Mouse (Mus musculus) MEL (cell line): ENCODE measurements around the gene Guca2a. TPM values are rescaled to one million over a fixed set of nuclear protein-coding genes. Genes with fewer than 3 reads are reported as not detected.

Experiments
- DNase-seq: peaks from one replicate; pipeline ENCODE4 v3.0.0; 2011; ENCODE audit warnings: low read depth, low spot score
- H3K27ac ChIP-seq: 2 replicates; pipeline ENCODE4 v1.5.1; 2012; ENCODE audit warnings: low read depth, mild to moderate bottlenecking, control low read depth, low read length, moderate library complexity; ENCODE audit not compliant: control insufficient read depth
- H3K27me3 ChIP-seq, 2 experiments: fragments of 150-350 bp in 1 of 2; sonication (generic) in 1 of 2; 2 replicates each; pipeline ENCODE4 v1.6.1; 2012; ENCODE audit warnings: low read length in 2 of 2, mild to moderate bottlenecking in 2 of 2, improper control_type of control experiment in 1 of 2, moderate library complexity in 1 of 2; ENCODE audit not compliant: insufficient read depth in 2 of 2, control insufficient read depth in 1 of 2
- H3K36me3 ChIP-seq, 2 experiments: 2 replicates each; pipeline ENCODE4 v1.6.1; 2012 to 2014; ENCODE audit warnings: low read length in 2 of 2, improper control_type of control experiment in 1 of 2, inconsistent platforms in 1 of 2, mild to moderate bottlenecking in 1 of 2; ENCODE audit not compliant: insufficient read depth in 2 of 2, control insufficient read depth in 1 of 2
- H3K4me1 ChIP-seq, 2 experiments: fragments of 150-350 bp in 1 of 2; sonication (generic) in 1 of 2; 2 replicates each; pipeline ENCODE4 v1.6.1; 2012; ENCODE audit warnings: low read length in 2 of 2, improper control_type of control experiment in 1 of 2, mild to moderate bottlenecking in 1 of 2; ENCODE audit not compliant: insufficient read depth in 2 of 2, control insufficient read depth in 1 of 2
- H3K4me3 ChIP-seq, 2 experiments: fragments of 150-350 bp in 1 of 2; sonication (generic) in 1 of 2; 2 replicates each; pipeline ENCODE4 v1.5.1; 2012; ENCODE audit warnings: low read depth in 2 of 2, low read length in 2 of 2, mild to moderate bottlenecking in 2 of 2, moderate library complexity in 2 of 2, control low read depth in 1 of 2, improper control_type of control experiment in 1 of 2; ENCODE audit not compliant: control insufficient read depth in 1 of 2, insufficient read depth in 1 of 2
- H3K79me2 ChIP-seq: 2 replicates; pipeline ENCODE4 v1.6.1; 2012; ENCODE audit warnings: mild to moderate bottlenecking, low read length, moderate library complexity; ENCODE audit not compliant: control insufficient read depth, poor library complexity, insufficient read depth
- H3K9ac ChIP-seq: 2 replicates; pipeline ENCODE4 v1.6.1; 2012; ENCODE audit warnings: low read depth, mild to moderate bottlenecking, control low read depth, low read length, moderate library complexity; ENCODE audit not compliant: control insufficient read depth, poor library complexity, severe bottlenecking
- H3K9me3 ChIP-seq: fragments of 150-350 bp; sonication (generic); replicated peaks from 2 replicates; pipeline ENCODE4 v1.6.1; 2012; ENCODE audit warnings: mild to moderate bottlenecking, low read length, improper control_type of control experiment, moderate library complexity; ENCODE audit not compliant: insufficient read depth
- BHLHE40 ChIP-seq: IDR thresholded peaks from 2 replicates; pipeline ENCODE4 v1.6.1; 2012; ENCODE audit warnings: low read depth, mild to moderate bottlenecking, inconsistent platforms, low read length, improper control_type of control experiment, borderline replicate concordance
- CHD1 ChIP-seq: IDR thresholded peaks from 2 replicates; pipeline ENCODE4 v1.6.1; 2012; ENCODE audit warnings: low read depth, mild to moderate bottlenecking, inconsistent platforms, low read length, improper control_type of control experiment
- E2F4 ChIP-seq: IDR thresholded peaks from 2 replicates; pipeline ENCODE4 v1.6.1; 2011; ENCODE audit warnings: low read depth, low read length, improper control_type of control experiment, borderline replicate concordance
- EP300 ChIP-seq, 2 experiments: IDR thresholded peaks; 2 replicates each; pipeline ENCODE4 v1.6.1; 2011; ENCODE audit warnings: improper control_type of control experiment in 2 of 2, low read length in 2 of 2, low read depth in 1 of 2, mild to moderate bottlenecking in 1 of 2
- MEF2A ChIP-seq: IDR thresholded peaks from 2 replicates; pipeline ENCODE4 v1.6.1; 2014; ENCODE audit warnings: low read depth, mild to moderate bottlenecking, inconsistent platforms, low read length, improper control_type of control experiment; ENCODE audit not compliant: poor library complexity, insufficient replicate concordance, severe bottlenecking; ENCODE audit errors: extremely low read depth
- MXI1 ChIP-seq: IDR thresholded peaks from 2 replicates; pipeline ENCODE4 v1.6.1; 2011; ENCODE audit warnings: mild to moderate bottlenecking, low read depth, low read length, improper control_type of control experiment
- MYB ChIP-seq: IDR thresholded peaks from 2 replicates; pipeline ENCODE4 v1.6.1; 2011; ENCODE audit warnings: mild to moderate bottlenecking, low read depth, low read length, improper control_type of control experiment
- MYC ChIP-seq: IDR thresholded peaks from 2 replicates; pipeline ENCODE4 v1.6.1; 2011; ENCODE audit warnings: low read depth, mild to moderate bottlenecking, low read length, improper control_type of control experiment, moderate library complexity
- POLR2A ChIP-seq, 2 experiments: IDR thresholded peaks; 2 replicates each; pipeline ENCODE4 v1.6.1; 2011 to 2012; ENCODE audit warnings: low read length in 2 of 2, mild to moderate bottlenecking in 2 of 2, control low read depth in 1 of 2, improper control_type of control experiment in 1 of 2, low read depth in 1 of 2, moderate library complexity in 1 of 2; ENCODE audit not compliant: control insufficient read depth in 1 of 2, insufficient read depth in 1 of 2, poor library complexity in 1 of 2
- POLR2AphosphoS5 ChIP-seq: IDR thresholded peaks from 2 replicates; pipeline ENCODE4 v1.6.1; 2012; ENCODE audit warnings: low read depth, borderline replicate concordance, mild to moderate bottlenecking, inconsistent platforms, low read length, moderate library complexity, mixed read lengths
- RAD21 ChIP-seq: IDR thresholded peaks from 2 replicates; pipeline ENCODE4 v1.6.1; 2011; ENCODE audit warnings: mild to moderate bottlenecking, low read depth, low read length, improper control_type of control experiment
- RCOR1 ChIP-seq: IDR thresholded peaks from 2 replicates; pipeline ENCODE4 v1.6.1; 2012; ENCODE audit warnings: low read depth, mild to moderate bottlenecking, inconsistent platforms, low read length, improper control_type of control experiment
- SIN3A ChIP-seq: IDR thresholded peaks from 2 replicates; pipeline ENCODE4 v1.6.1; 2012; ENCODE audit warnings: low read length, improper control_type of control experiment, inconsistent platforms
- TAL1 ChIP-seq: IDR thresholded peaks from 2 replicates; pipeline ENCODE4 v1.6.1; 2012; ENCODE audit warnings: mild to moderate bottlenecking, inconsistent platforms, low read length, moderate library complexity, mixed read lengths
- USF2 ChIP-seq, 2 experiments: IDR thresholded peaks; 2 replicates each; pipeline ENCODE4 v1.6.1; 2011 to 2012; ENCODE audit warnings: improper control_type of control experiment in 2 of 2, low read length in 2 of 2, borderline replicate concordance in 1 of 2, inconsistent platforms in 1 of 2, low read depth in 1 of 2, mild to moderate bottlenecking in 1 of 2; ENCODE audit not compliant: insufficient read depth in 1 of 2
- ZC3H11A ChIP-seq: IDR thresholded peaks from 2 replicates; pipeline ENCODE4 v1.6.1; 2012; ENCODE audit warnings: low read depth, mild to moderate bottlenecking, inconsistent platforms, low read length, improper control_type of control experiment
- ZMIZ1 ChIP-seq: IDR thresholded peaks from 2 replicates; pipeline ENCODE4 v1.6.1; 2012; ENCODE audit warnings: low read depth, mild to moderate bottlenecking, inconsistent platforms, low read length, improper control_type of control experiment, moderate library complexity
- polyA plus RNA-seq, 2 experiments: library from polyadenylated mRNA; stranded (reverse) in 1 of 2; unstranded in 1 of 2; fragments of >175 nt in 1 of 2; fragments of >200 nt in 1 of 2; gene quantifications; 2 replicates each; pipeline versions ENCODE4 v1.2.1 to v1.2.4; 2012; ENCODE audit warnings: low replicate concordance in 2 of 2, low read depth in 1 of 2; ENCODE audit not compliant: insufficient read length in 2 of 2, insufficient read depth in 1 of 2, missing spikeins in 1 of 2
- total RNA-seq: library from RNA; depleted of rRNA; stranded (reverse); fragments of 300-350 nt; gene quantifications from 2 replicates; pipeline ENCODE4 v1.2.3, GENCODE M21; 2012

Gene Guca2a
- total and polyA plus RNA-seq, 3 experiments = not detected

DNA sequence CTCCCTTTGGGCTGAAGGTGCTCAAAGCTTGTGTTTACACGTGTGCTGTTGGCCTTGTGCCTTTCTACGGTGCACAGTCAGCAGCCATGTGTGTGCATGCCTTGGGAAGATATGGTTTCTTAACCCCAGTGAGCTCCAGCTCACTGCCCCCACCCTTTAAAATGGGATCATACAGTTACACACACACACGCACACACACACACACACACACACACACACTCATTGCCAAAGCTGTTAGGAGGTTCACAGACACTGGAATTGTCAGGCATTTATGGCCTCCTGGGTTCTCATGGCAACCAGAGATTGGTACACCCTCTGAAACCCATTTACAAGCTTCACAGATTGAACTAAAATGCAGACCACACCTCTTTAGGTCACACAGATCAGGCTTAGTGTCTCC is 3.6 kb upstream of the Guca2a start (continued):
- no peak for TF ChIP-seq USF2 (IDR thresholded peaks at IDR 0.05; ENCODE audit: borderline replicate concordance in 1 of 2, insufficient read depth in 1 of 2, low read depth in 1 of 2, low read length in 2 of 2)

DNA sequence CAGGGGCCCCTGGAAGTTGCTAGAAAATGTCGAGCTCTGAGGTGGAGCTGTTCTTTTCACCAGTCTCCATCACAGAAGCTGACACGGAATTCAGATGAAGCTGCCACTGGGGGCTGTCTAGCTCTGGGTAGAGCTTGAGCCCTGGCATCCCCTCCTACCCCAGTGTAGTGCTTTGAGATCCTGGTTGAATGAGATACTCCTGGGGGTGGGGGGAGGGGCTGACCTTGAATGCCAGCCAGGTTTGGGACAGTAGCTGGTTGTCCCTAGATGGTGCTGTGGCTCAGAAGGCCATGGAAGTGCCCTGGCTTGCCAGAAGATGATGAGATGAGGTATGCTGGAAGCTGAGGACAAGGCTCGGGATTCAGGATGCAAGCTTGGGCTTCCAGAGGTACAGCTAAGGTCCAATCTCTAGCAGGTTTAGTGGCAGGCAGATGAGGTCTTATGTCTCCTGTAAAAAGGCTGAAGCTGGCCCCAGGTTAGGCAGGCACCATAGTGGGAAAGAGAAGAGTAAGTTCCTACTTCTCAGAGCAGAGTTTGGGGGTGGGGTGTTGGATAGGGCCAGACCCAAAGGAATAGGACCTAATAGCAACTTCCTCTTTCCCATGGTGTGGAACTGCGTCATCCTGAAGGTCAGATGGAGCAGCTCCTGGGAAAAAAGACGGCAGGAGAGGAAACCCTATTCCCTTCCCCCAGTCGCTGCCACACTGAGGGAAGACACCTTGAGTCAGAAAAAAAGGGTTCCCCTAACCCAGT is 2.4 kb upstream of the Guca2a start:
- Histone ChIP-seq H3K4me1 (peaks cover 2 to 15% of the 10 kb centered on the region in 2 experiments; a peak in 3 of 4 replicates), H3K27ac (no peak overlapping the region), H3K27me3 (no peaks in the 10 kb centered on the region), H3K9me3 (no peaks in the 10 kb centered on the region), H3K9ac (no peak overlapping the region), H3K79me2 (no peaks in the 10 kb centered on the region), H3K36me3 (peaks cover 0 to 14% of the 10 kb centered on the region in 2 experiments; a peak in 2 of 4 replicates), H3K4me3 (no peak overlapping the region)
- DNase-seq = no peak
- TF ChIP-seq SIN3A = no peak
- no peak for TF ChIP-seq MXI1
- TF ChIP-seq RCOR1 = no peak
- no peak for TF ChIP-seq ZC3H11A
- TF ChIP-seq USF2 (IDR thresholded peaks at IDR 0.05; ENCODE audit: borderline replicate concordance in 1 of 2, insufficient read depth in 1 of 2, low read depth in 1 of 2, low read length in 2 of 2) = no peak
- no peak for TF ChIP-seq MEF2A
- no peak for TF ChIP-seq MYB
- no peak for TF ChIP-seq TAL1
- no peak for TF ChIP-seq RAD21
- no peak for TF ChIP-seq POLR2AphosphoS5
- TF ChIP-seq BHLHE40 = no peak
- TF ChIP-seq ZMIZ1 = no peak

- Histone ChIP-seq H3K36me3 (peaks cover 0 to 14% of the 10 kb centered on the region in 2 experiments; a peak in 2 of 4 replicates), H3K4me3 (no peak overlapping the region), H3K27ac (no peak overlapping the region), H3K4me1 (peaks cover 2 to 15% of the 10 kb centered on the region in 2 experiments; a peak in 3 of 4 replicates), H3K9ac (no peak overlapping the region), H3K79me2 (no peaks in the 10 kb centered on the region), H3K9me3 (no peaks in the 10 kb centered on the region), H3K27me3 (no peaks in the 10 kb centered on the region)
- TF ChIP-seq MXI1 = no peak
- no peak for TF ChIP-seq EP300 (IDR thresholded peaks at IDR 0.05; ENCODE audit: low read depth in 1 of 2, low read length in 2 of 2)
- no peak for TF ChIP-seq MYC
- no peak for TF ChIP-seq E2F4
- no peak for TF ChIP-seq CHD1
- no peak for TF ChIP-seq POLR2A (IDR thresholded peaks at IDR 0.05; ENCODE audit: control insufficient read depth in 1 of 2, insufficient read depth in 1 of 2, low read depth in 1 of 2, low read length in 2 of 2, poor library complexity in 1 of 2)
- no peak for DNase-seq
Observed at GRCm38 (mm10) chr4:119635686-119636085, 1.8 kb upstream of the Guca2a start.
